Mouse (Mus musculus) adipocyte (in vitro differentiated cells): ENCODE results near the gene Pgghg.

ENCODE experiments used
- DNase-seq: peaks from one replicate; pipeline ENCODE4 v3.0.0-alpha.2; 2016; ENCODE audit warnings: low spot score

Gene Pgghg

GRCm38 (mm10) chr7:140923070-140923775, 18.0 kb upstream of the Pgghg start:
- DNase-seq, result no peak

GRCm38 (mm10) chr7:140927181-140927580, 14.0 kb upstream of the Pgghg start:
- DNase-seq, result no peak

GRCm38 (mm10) chr7:140938436-140938835, 2.8 kb upstream of the Pgghg start:
- no peak for DNase-seq

GRCm38 (mm10) chr7:140938896-140939295, 2.3 kb upstream of the Pgghg start:
- no peak for DNase-seq

GRCm38 (mm10) chr7:140939669-140940171, 1.5 kb upstream of the Pgghg start:
- DNase-seq, result no peak

GRCm38 (mm10) chr7:140942341-140942740, 1.1 kb downstream of the Pgghg start:
- DNase-seq, result peak; percentile 14

GRCm38 (mm10) chr7:140942811-140943210, 1.6 kb downstream of the Pgghg start:
- DNase-seq, result no peak

- no peak for DNase-seq
Observed at GRCm38 (mm10) chr7:140943356-140943755, 2.2 kb downstream of the Pgghg start.

- no peak for DNase-seq
Observed at GRCm38 (mm10) chr7:140944236-140944635, 3.0 kb downstream of the Pgghg start.

GRCm38 (mm10) chr7:140945247-140945646, 4.1 kb downstream of the Pgghg start:
- DNase-seq, result no peak

GRCm38 (mm10) chr7:140946311-140946710, 5.1 kb downstream of the Pgghg start:
- DNase-seq, result no peak

GRCm38 (mm10) chr7:140946980-140947379, 5.8 kb downstream of the Pgghg start:
- DNase-seq, result no peak

GRCm38 (mm10) chr7:140948161-140948560, 7.0 kb downstream of the Pgghg start:
- no peak for DNase-seq

GRCm38 (mm10) chr7:140949255-140949654, 8.1 kb downstream of the Pgghg start:
- DNase-seq, result no peak

GRCm38 (mm10) chr7:140949824-140950530, 8.8 kb downstream of the Pgghg start, which contains the start of gene Ifitm5:
Gene Ifitm5 (minus strand): TSS chr7:140950291.
- DNase-seq, result no peak

- no peak for DNase-seq
Observed at GRCm38 (mm10) chr7:140951051-140951450, 9.9 kb downstream of the Pgghg start.

- DNase-seq, result no peak
Observed at GRCm38 (mm10) chr7:140951765-140952164, 10.6 kb downstream of the Pgghg start.

GRCm38 (mm10) chr7:140952441-140952840, 11.2 kb downstream of the Pgghg start:
- no peak for DNase-seq

- no peak for DNase-seq
Observed at GRCm38 (mm10) chr7:140953133-140953532, 11.9 kb downstream of the Pgghg start.

GRCm38 (mm10) chr7:140953800-140954732, 12.9 kb downstream of the Pgghg start:
- no peak for DNase-seq

- DNase-seq, result peak; percentile 19
Observed at GRCm38 (mm10) chr7:140954733-140955071, 13.5 kb downstream of the Pgghg start.

- DNase-seq, result peak; percentile 28
Observed at GRCm38 (mm10) chr7:140955342-140955741, 14.2 kb downstream of the Pgghg start.
